Mouse (Mus musculus): ENCODE measurements around the gene Unc93a.
"Not testable (repeated sequence)": the region's sequence is repeated elsewhere in the genome, so short reads cannot be mapped to it uniquely, and the experiment has no call there.

The Unc93a gene

DNA sequence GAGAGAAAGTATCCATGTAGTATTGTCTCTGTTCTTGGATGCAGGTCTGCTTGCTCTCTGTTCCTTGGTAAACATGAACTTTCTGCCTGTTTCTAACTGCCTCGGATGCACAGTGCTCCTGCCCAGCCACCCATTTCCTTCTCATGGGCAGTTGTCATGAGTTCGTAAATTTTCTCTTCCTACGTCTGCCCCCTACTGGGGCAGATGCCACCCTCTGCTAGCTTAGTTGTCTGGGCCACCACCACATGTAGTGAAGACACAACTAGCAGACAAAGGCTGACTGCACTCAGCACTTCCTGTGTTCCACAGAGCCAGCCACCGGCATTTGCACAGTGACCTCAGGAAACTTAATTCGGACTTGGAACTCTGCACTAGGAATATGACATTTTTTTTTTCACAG lies 62.4 kb downstream of the Unc93a start:
- not testable (repeated sequence) for DNase-seq (ENCODE audit: low spot score in 2 of 2)

DNA sequence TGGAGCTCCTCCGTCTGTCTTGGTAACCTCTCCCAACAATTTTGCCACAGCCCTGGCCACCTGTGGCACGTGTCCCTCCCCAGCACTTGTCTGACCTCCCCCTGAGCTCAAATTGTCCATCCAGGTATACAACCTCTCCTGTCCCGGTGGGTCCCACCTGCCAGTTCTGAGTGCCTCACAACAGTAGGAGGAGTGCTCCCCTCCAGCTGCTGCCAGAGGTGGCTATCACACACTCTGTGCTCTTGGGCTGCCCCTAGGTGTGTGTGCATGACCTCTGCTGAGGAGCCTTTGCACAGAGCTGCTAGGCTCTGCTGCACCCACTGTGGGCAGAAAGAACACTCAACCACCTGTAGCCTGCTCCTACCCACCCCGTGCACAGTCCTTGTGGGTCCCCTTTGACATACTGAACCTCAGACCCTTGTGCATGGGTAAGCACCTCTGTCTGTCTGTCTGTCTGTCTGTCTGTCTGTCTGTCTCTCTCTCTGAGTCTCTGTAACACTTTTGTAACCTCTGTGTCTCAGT lies 63.7 kb downstream of the Unc93a start:
- DNase-seq (ENCODE audit: low spot score in 2 of 2) = not testable (repeated sequence)

DNA sequence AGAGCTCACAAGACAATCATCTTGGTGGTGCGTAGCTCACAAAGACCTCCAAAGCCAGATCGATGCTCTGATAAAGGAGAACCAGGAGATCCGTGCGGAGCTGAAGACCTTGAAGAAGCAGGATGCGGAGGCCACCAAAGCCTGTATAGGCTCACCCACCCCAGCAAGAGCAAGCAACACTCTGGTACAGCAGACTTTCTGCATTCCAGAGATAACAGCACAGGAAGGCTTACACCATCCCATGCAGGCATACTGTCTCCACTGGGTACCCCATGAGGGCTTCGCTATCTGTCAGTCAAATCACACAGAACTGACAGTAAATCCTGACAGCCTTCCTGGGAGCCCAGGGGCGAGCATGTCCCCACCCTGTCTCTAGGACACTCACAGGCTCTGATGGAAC lies 68.7 kb downstream of the Unc93a start:
- not testable (repeated sequence) for DNase-seq (ENCODE audit: low spot score in 2 of 2)

DNA sequence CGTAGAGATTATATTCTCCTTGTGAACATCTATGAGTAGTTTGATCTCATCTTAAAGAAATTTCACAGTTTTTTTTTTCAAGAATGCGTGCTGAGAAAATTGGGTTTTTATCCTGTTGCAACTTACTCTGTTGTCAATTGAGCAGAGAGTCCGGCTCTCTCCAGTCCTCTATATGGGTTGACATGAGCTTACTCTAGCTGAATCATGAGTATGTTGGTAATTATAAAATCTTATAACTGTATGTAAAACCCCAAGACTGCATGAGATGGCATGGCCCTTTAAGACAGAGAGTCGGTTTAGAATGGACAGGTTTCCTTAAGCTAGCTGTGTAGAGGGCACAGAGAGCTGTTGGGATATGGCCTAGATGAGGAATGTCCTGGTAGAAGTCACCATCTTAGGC lies 70.8 kb downstream of the Unc93a start, which contains the start of gene Tcp10b:
Gene Tcp10b, plus strand, starts transcription at position 301 of the 400 bp plus-strand sequence.
- DNase-seq (ENCODE audit: low spot score in 2 of 2) = not testable (repeated sequence)
